Mouse (Mus musculus) MEL (cell line): ENCODE measurements around the gene Efna3. TPM values are rescaled to one million over a fixed set of nuclear protein-coding genes. Genes with fewer than 3 reads are reported as not detected.

Experiments
- DNase-seq: peaks from one replicate; pipeline ENCODE4 v3.0.0; 2011; ENCODE audit warnings: low read depth, low spot score
- H3K27ac ChIP-seq: 2 replicates; pipeline ENCODE4 v1.5.1; 2012; ENCODE audit warnings: low read depth, mild to moderate bottlenecking, control low read depth, low read length, moderate library complexity; ENCODE audit not compliant: control insufficient read depth
- H3K27me3 ChIP-seq, 2 experiments: fragments of 150-350 bp in 1 of 2; sonication (generic) in 1 of 2; 2 replicates each; pipeline ENCODE4 v1.6.1; 2012; ENCODE audit warnings: low read length in 2 of 2, mild to moderate bottlenecking in 2 of 2, improper control_type of control experiment in 1 of 2, moderate library complexity in 1 of 2; ENCODE audit not compliant: insufficient read depth in 2 of 2, control insufficient read depth in 1 of 2
- H3K36me3 ChIP-seq, 2 experiments: 2 replicates each; pipeline ENCODE4 v1.6.1; 2012 to 2014; ENCODE audit warnings: low read length in 2 of 2, improper control_type of control experiment in 1 of 2, inconsistent platforms in 1 of 2, mild to moderate bottlenecking in 1 of 2; ENCODE audit not compliant: insufficient read depth in 2 of 2, control insufficient read depth in 1 of 2
- H3K4me1 ChIP-seq, 2 experiments: fragments of 150-350 bp in 1 of 2; sonication (generic) in 1 of 2; 2 replicates each; pipeline ENCODE4 v1.6.1; 2012; ENCODE audit warnings: low read length in 2 of 2, improper control_type of control experiment in 1 of 2, mild to moderate bottlenecking in 1 of 2; ENCODE audit not compliant: insufficient read depth in 2 of 2, control insufficient read depth in 1 of 2
- H3K4me3 ChIP-seq, 2 experiments: fragments of 150-350 bp in 1 of 2; sonication (generic) in 1 of 2; 2 replicates each; pipeline ENCODE4 v1.5.1; 2012; ENCODE audit warnings: low read depth in 2 of 2, low read length in 2 of 2, mild to moderate bottlenecking in 2 of 2, moderate library complexity in 2 of 2, control low read depth in 1 of 2, improper control_type of control experiment in 1 of 2; ENCODE audit not compliant: control insufficient read depth in 1 of 2, insufficient read depth in 1 of 2
- H3K79me2 ChIP-seq: 2 replicates; pipeline ENCODE4 v1.6.1; 2012; ENCODE audit warnings: mild to moderate bottlenecking, low read length, moderate library complexity; ENCODE audit not compliant: control insufficient read depth, poor library complexity, insufficient read depth
- H3K9ac ChIP-seq: 2 replicates; pipeline ENCODE4 v1.6.1; 2012; ENCODE audit warnings: low read depth, mild to moderate bottlenecking, control low read depth, low read length, moderate library complexity; ENCODE audit not compliant: control insufficient read depth, poor library complexity, severe bottlenecking
- H3K9me3 ChIP-seq: fragments of 150-350 bp; sonication (generic); replicated peaks from 2 replicates; pipeline ENCODE4 v1.6.1; 2012; ENCODE audit warnings: mild to moderate bottlenecking, low read length, improper control_type of control experiment, moderate library complexity; ENCODE audit not compliant: insufficient read depth
- BHLHE40 ChIP-seq: IDR thresholded peaks from 2 replicates; pipeline ENCODE4 v1.6.1; 2012; ENCODE audit warnings: low read depth, mild to moderate bottlenecking, inconsistent platforms, low read length, improper control_type of control experiment, borderline replicate concordance
- CHD2 ChIP-seq: IDR thresholded peaks from 2 replicates; pipeline ENCODE4 v1.6.1; 2011; ENCODE audit warnings: low read length, improper control_type of control experiment
- EP300 ChIP-seq, 2 experiments: IDR thresholded peaks; 2 replicates each; pipeline ENCODE4 v1.6.1; 2011; ENCODE audit warnings: improper control_type of control experiment in 2 of 2, low read length in 2 of 2, low read depth in 1 of 2, mild to moderate bottlenecking in 1 of 2
- ETS1 ChIP-seq: IDR thresholded peaks from 2 replicates; pipeline ENCODE4 v1.6.1; 2012; ENCODE audit warnings: low read depth, mild to moderate bottlenecking, inconsistent platforms, low read length, improper control_type of control experiment, moderate library complexity
- GABPA ChIP-seq: IDR thresholded peaks from 2 replicates; pipeline ENCODE4 v1.6.1; 2012; ENCODE audit warnings: low read depth, mild to moderate bottlenecking, inconsistent platforms, low read length, improper control_type of control experiment, moderate library complexity
- GATA1 ChIP-seq: IDR thresholded peaks from 2 replicates; pipeline ENCODE4 v1.6.1; 2011; ENCODE audit warnings: low read depth, low read length, improper control_type of control experiment
- HCFC1 ChIP-seq: IDR thresholded peaks from 2 replicates; pipeline ENCODE4 v1.6.1; 2012; ENCODE audit warnings: low read depth, mild to moderate bottlenecking, inconsistent platforms, low read length, improper control_type of control experiment, moderate library complexity
- JUND ChIP-seq: IDR thresholded peaks from 2 replicates; pipeline ENCODE4 v1.6.1; 2011; ENCODE audit warnings: low read depth, mild to moderate bottlenecking, improper control_type of control experiment, low read length
- KAT2A ChIP-seq: conservative IDR thresholded peaks from 2 replicates; pipeline ENCODE4 v1.6.1; 2012; ENCODE audit warnings: low read depth, low read length, improper control_type of control experiment, inconsistent platforms
- MAFK ChIP-seq: IDR thresholded peaks from 2 replicates; pipeline ENCODE4 v1.6.1; 2011; ENCODE audit warnings: low read depth, mild to moderate bottlenecking, low read length, improper control_type of control experiment, borderline replicate concordance
- MAX ChIP-seq: IDR thresholded peaks from 2 replicates; pipeline ENCODE4 v1.6.1; 2011; ENCODE audit warnings: low read length, improper control_type of control experiment
- MYB ChIP-seq: IDR thresholded peaks from 2 replicates; pipeline ENCODE4 v1.6.1; 2011; ENCODE audit warnings: mild to moderate bottlenecking, low read depth, low read length, improper control_type of control experiment
- MYC ChIP-seq: IDR thresholded peaks from 2 replicates; pipeline ENCODE4 v1.6.1; 2011; ENCODE audit warnings: low read depth, mild to moderate bottlenecking, low read length, improper control_type of control experiment, moderate library complexity
- NELFE ChIP-seq: IDR thresholded peaks from 2 replicates; pipeline ENCODE4 v1.6.1; 2011; ENCODE audit warnings: low read depth, low read length, improper control_type of control experiment
- NRF1 ChIP-seq: IDR thresholded peaks from 2 replicates; pipeline ENCODE4 v1.6.1; 2014; ENCODE audit warnings: low read depth, mild to moderate bottlenecking, inconsistent platforms, low read length, improper control_type of control experiment, moderate library complexity; ENCODE audit not compliant: poor library complexity, insufficient read depth, severe bottlenecking
- POLR2A ChIP-seq, 2 experiments: IDR thresholded peaks; 2 replicates each; pipeline ENCODE4 v1.6.1; 2011 to 2012; ENCODE audit warnings: low read length in 2 of 2, mild to moderate bottlenecking in 2 of 2, control low read depth in 1 of 2, improper control_type of control experiment in 1 of 2, low read depth in 1 of 2, moderate library complexity in 1 of 2; ENCODE audit not compliant: control insufficient read depth in 1 of 2, insufficient read depth in 1 of 2, poor library complexity in 1 of 2
- POLR2AphosphoS2 ChIP-seq: IDR thresholded peaks from 2 replicates; pipeline ENCODE4 v1.6.1; 2011; ENCODE audit warnings: low read length, improper control_type of control experiment
- POLR2AphosphoS5 ChIP-seq: IDR thresholded peaks from 2 replicates; pipeline ENCODE4 v1.6.1; 2012; ENCODE audit warnings: low read depth, borderline replicate concordance, mild to moderate bottlenecking, inconsistent platforms, low read length, moderate library complexity, mixed read lengths
- RCOR1 ChIP-seq: IDR thresholded peaks from 2 replicates; pipeline ENCODE4 v1.6.1; 2012; ENCODE audit warnings: low read depth, mild to moderate bottlenecking, inconsistent platforms, low read length, improper control_type of control experiment
- TAL1 ChIP-seq: IDR thresholded peaks from 2 replicates; pipeline ENCODE4 v1.6.1; 2012; ENCODE audit warnings: mild to moderate bottlenecking, inconsistent platforms, low read length, moderate library complexity, mixed read lengths
- TBP ChIP-seq: IDR thresholded peaks from 2 replicates; pipeline ENCODE4 v1.8.0; 2011; ENCODE audit warnings: low read depth, low read length, improper control_type of control experiment
- UBTF ChIP-seq: IDR thresholded peaks from 2 replicates; pipeline ENCODE4 v1.6.1; 2012; ENCODE audit warnings: low read depth, mild to moderate bottlenecking, inconsistent platforms, low read length, improper control_type of control experiment, moderate library complexity, borderline replicate concordance; ENCODE audit not compliant: insufficient read depth
- ZC3H11A ChIP-seq: IDR thresholded peaks from 2 replicates; pipeline ENCODE4 v1.6.1; 2012; ENCODE audit warnings: low read depth, mild to moderate bottlenecking, inconsistent platforms, low read length, improper control_type of control experiment
- ZMIZ1 ChIP-seq: IDR thresholded peaks from 2 replicates; pipeline ENCODE4 v1.6.1; 2012; ENCODE audit warnings: low read depth, mild to moderate bottlenecking, inconsistent platforms, low read length, improper control_type of control experiment, moderate library complexity
- ZNF384 ChIP-seq: IDR thresholded peaks from 2 replicates; pipeline ENCODE4 v1.6.1; 2012; ENCODE audit warnings: low read depth, mild to moderate bottlenecking, inconsistent platforms, low read length, improper control_type of control experiment
- polyA plus RNA-seq, 2 experiments: library from polyadenylated mRNA; stranded (reverse) in 1 of 2; unstranded in 1 of 2; fragments of >175 nt in 1 of 2; fragments of >200 nt in 1 of 2; gene quantifications; 2 replicates each; pipeline versions ENCODE4 v1.2.1 to v1.2.4; 2012; ENCODE audit warnings: low replicate concordance in 2 of 2, low read depth in 1 of 2; ENCODE audit not compliant: insufficient read length in 2 of 2, insufficient read depth in 1 of 2, missing spikeins in 1 of 2
- total RNA-seq: library from RNA; depleted of rRNA; stranded (reverse); fragments of 300-350 nt; gene quantifications from 2 replicates; pipeline ENCODE4 v1.2.3, GENCODE M21; 2012

Gene Efna3
- total and polyA plus RNA-seq, 3 experiments, result 0.54 to 1.2 TPM; not detected in 1

DNA sequence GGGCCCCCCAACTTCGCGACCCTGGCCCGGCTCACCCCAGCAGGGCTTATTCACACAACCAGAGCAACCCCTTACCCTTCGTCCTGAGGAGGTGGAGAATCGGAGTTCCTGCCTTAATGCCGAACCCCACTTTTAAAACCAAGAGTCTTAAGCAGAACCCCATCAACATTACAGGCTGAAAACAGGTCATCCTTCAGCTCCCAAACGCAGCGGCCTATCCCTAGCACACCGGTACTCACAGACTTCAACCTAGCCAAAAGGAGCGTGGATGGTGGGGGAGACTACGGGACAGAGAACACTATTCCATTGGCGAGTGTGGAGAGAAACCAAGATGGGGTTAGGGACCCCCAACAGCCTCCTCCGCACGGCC, 649 bp downstream of the Efna3 start:
- TF ChIP-seq MAFK, result no peak
- TF ChIP-seq ZC3H11A, result no peak
- no peak for TF ChIP-seq ZNF384
- no peak for TF ChIP-seq TBP
- TF ChIP-seq GATA1, result no peak
- no peak for TF ChIP-seq MYB
- no peak for TF ChIP-seq KAT2A
- TF ChIP-seq ZMIZ1, result no peak
- no peak for TF ChIP-seq NRF1
- no peak for TF ChIP-seq BHLHE40
- TF ChIP-seq GABPA, result no peak
- no peak for TF ChIP-seq UBTF
- TF ChIP-seq MAX, result no peak
- peak overlapping the region; percentile 51 for H3K9ac ChIP-seq

DNA sequence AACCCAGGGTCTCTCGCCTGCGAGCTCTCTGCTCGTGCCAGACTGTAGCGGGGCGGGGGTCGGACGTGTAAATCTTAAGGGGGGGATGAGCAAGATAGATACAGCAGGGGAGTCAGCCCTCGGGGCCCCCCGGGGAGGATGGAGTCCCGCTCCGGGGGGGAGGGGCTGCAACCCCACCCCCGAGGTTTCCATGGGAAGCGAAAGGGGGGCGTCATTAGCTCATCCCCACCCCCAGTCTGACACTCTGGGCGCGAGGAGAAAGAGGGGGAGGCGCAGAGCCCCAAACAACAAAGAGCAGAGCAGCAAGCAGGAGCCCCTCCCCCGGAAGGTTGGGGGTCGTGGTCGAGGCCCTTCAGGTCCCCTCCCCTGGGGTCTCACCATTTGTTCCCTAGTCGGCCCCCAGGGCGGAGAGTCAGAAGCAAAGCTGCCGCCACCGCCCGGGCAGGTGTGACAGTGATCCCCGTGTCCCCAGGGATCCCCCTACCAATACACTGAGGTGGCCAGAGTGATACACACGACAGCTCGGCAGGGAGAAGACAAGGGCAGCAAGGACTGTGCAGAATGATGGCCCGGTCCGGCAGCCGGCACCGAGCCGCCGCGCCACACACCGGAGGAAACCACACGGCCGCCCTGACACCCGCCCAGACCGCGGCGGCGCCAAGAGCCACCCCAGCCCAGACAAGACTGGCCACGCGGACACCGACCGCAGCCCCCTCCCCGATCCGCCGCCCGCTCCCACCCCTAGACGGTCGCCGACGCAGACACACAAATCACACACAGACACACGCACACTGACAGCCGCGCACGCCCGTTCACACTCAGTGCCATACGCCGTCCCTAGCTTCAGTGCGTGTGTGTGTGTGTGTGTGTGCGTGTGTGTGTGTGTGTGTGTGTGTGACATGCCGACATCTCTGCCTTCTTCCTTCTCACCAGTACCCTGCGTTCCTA, 1.3 kb downstream of the Efna3 start:
- H3K79me2 ChIP-seq, result no peaks in the 10 kb centered on the region
- H3K36me3 ChIP-seq, result no peaks in the 10 kb centered on the region
- peak; percentile 36 for DNase-seq
- no peak overlapping the region for H3K27ac ChIP-seq
- TF ChIP-seq ETS1 (no peak), EP300 (IDR thresholded peaks at IDR 0.05; ENCODE audit: low read depth in 1 of 2, low read length in 2 of 2) (no peak), TAL1 (no peak), POLR2AphosphoS5 (no peak), POLR2A (IDR thresholded peaks at IDR 0.05; ENCODE audit: control insufficient read depth in 1 of 2, insufficient read depth in 1 of 2, low read depth in 1 of 2, low read length in 2 of 2, poor library complexity in 1 of 2) (no peak), BHLHE40 (no peak), HCFC1 (no peak), CHD2 (no peak), ZC3H11A (no peak), MYB (no peak), JUND (no peak), GABPA (no peak), RCOR1 (no peak), POLR2AphosphoS2 (no peak), MYC (no peak), NELFE (no peak)
- H3K9me3 ChIP-seq, result no peaks in the 10 kb centered on the region
- peaks cover 7 to 8% of the 10 kb centered on the region in 2 experiments for H3K4me1 ChIP-seq
- peaks cover 15 to 21% of the 10 kb centered on the region in 2 experiments for H3K27me3 ChIP-seq
- H3K4me3 ChIP-seq, result peak overlapping the region; percentile 59 to 74; a peak in 3 of 4 replicates
- H3K9ac ChIP-seq, result no peak overlapping the region

More for the DNA sequence above, 649 bp downstream of the Efna3 start:
- Histone ChIP-seq H3K9me3 (no peaks in the 10 kb centered on the region), H3K79me2 (no peaks in the 10 kb centered on the region), H3K27ac (no peak overlapping the region), H3K27me3 (peaks cover 15 to 21% of the 10 kb centered on the region in 2 experiments), H3K4me1 (peaks cover 7 to 8% of the 10 kb centered on the region in 2 experiments), H3K36me3 (no peaks in the 10 kb centered on the region), H3K4me3 (peak overlapping the region; percentile 59 to 74)
- peak; percentile 41 for DNase-seq
